Mouse (Mus musculus): ENCODE data around the gene Pi4ka. TPM values are rescaled to one million over a fixed set of nuclear protein-coding genes. Genes with fewer than 3 reads are reported as not detected.

Gene Pi4ka
- polyA plus RNA-seq, 1 experiment from 2014 or later, result 29.9 TPM

- Histone ChIP-seq H3K36me3 (replicated peaks; ENCODE audit: control insufficient read depth, insufficient read depth, low read depth, low read length) (no peaks in the 10 kb centered on the region; the same call in 1 of the 2 replicates), H3K27ac (replicated peaks; ENCODE audit: low read depth, low read length) (no peak overlapping the region), H3K4me3 (ENCODE audit: low read depth, low read length) (no peak overlapping the region), H3K9ac (replicated peaks; ENCODE audit: low read length) (no peak overlapping the region), H3K4me1 (ENCODE audit: control insufficient read depth, insufficient read depth, low read length) (no peaks in the 10 kb centered on the region; the same call in 1 of the 2 replicates), H3K9me3 (replicated peaks; ENCODE audit: control insufficient read depth, low read length) (no peaks in the 10 kb centered on the region), H3K4me2 (ENCODE audit: low read depth, low read length) (no peak overlapping the region), H3K27me3 (ENCODE audit: control insufficient read depth, insufficient read depth, low read length) (no peaks in the 10 kb centered on the region)
- DNase-seq (ENCODE audit: low spot score), result no peak
- 68% methylated on average over 3 of the region's 3 CpGs for WGBS
- no peak for ATAC-seq (replicated peaks; ENCODE audit: insufficient number of reproducible peaks, low FRiP score, low TSS enrichment, low read depth)
Observed at GRCm38 (mm10) chr16:17252086-17252726, 153.9 kb downstream of the Pi4ka start.

GRCm38 (mm10) chr16:17251539-17251938, 154.6 kb downstream of the Pi4ka start:
- WGBS, result 81% methylated on average over 3 of the region's 3 CpGs
- ATAC-seq (replicated peaks; ENCODE audit: insufficient number of reproducible peaks, low FRiP score, low TSS enrichment, low read depth) (no peak), DNase-seq (ENCODE audit: low spot score) (no peak)
- H3K4me2 ChIP-seq (ENCODE audit: low read depth, low read length), result no peak overlapping the region
- H3K36me3 ChIP-seq (replicated peaks; ENCODE audit: control insufficient read depth, insufficient read depth, low read depth, low read length), result no peaks in the 10 kb centered on the region; the same call in 1 of the 2 replicates
- H3K9ac ChIP-seq (replicated peaks; ENCODE audit: low read length), result no peak overlapping the region
- no peak overlapping the region for H3K27ac ChIP-seq (replicated peaks; ENCODE audit: low read depth, low read length)
- H3K4me1 ChIP-seq (ENCODE audit: control insufficient read depth, insufficient read depth, low read length), result no peaks in the 10 kb centered on the region; the same call in 1 of the 2 replicates
- H3K9me3 ChIP-seq (replicated peaks; ENCODE audit: control insufficient read depth, low read length), result no peaks in the 10 kb centered on the region
- H3K4me3 ChIP-seq (ENCODE audit: low read depth, low read length), result no peak overlapping the region
- no peaks in the 10 kb centered on the region for H3K27me3 ChIP-seq (ENCODE audit: control insufficient read depth, insufficient read depth, low read length)

- WGBS, result 65% methylated on average over 6 of the region's 6 CpGs
- no peaks in the 10 kb centered on the region for H3K9me3 ChIP-seq (replicated peaks; ENCODE audit: control insufficient read depth, low read length)
- no peak overlapping the region for H3K4me3 ChIP-seq (ENCODE audit: low read depth, low read length)
- H3K27ac ChIP-seq (replicated peaks; ENCODE audit: low read depth, low read length), result no peak overlapping the region
- H3K27me3 ChIP-seq (ENCODE audit: control insufficient read depth, insufficient read depth, low read length), result no peaks in the 10 kb centered on the region
- no peak overlapping the region for H3K9ac ChIP-seq (replicated peaks; ENCODE audit: low read length)
- DNase-seq (ENCODE audit: low spot score), result no peak
- H3K36me3 ChIP-seq (replicated peaks; ENCODE audit: control insufficient read depth, insufficient read depth, low read depth, low read length), result no peaks in the 10 kb centered on the region
- H3K4me1 ChIP-seq (ENCODE audit: control insufficient read depth, insufficient read depth, low read length), result no peaks in the 10 kb centered on the region; the same call in 1 of the 2 replicates
- no peak for ATAC-seq (replicated peaks; ENCODE audit: insufficient number of reproducible peaks, low FRiP score, low TSS enrichment, low read depth)
- no peak overlapping the region for H3K4me2 ChIP-seq (ENCODE audit: low read depth, low read length)
Observed at GRCm38 (mm10) chr16:17249135-17249534, 157.0 kb downstream of the Pi4ka start.

GRCm38 (mm10) chr16:17247727-17248126, 158.4 kb downstream of the Pi4ka start:
- H3K9me3 ChIP-seq (replicated peaks; ENCODE audit: control insufficient read depth, low read length), result no peaks in the 10 kb centered on the region
- 89% methylated on average over 4 of the region's 4 CpGs for WGBS
- no peak for DNase-seq (ENCODE audit: low spot score)
- no peaks in the 10 kb centered on the region for H3K4me1 ChIP-seq (ENCODE audit: control insufficient read depth, insufficient read depth, low read length)
- no peak overlapping the region for H3K4me3 ChIP-seq (ENCODE audit: low read depth, low read length)
- no peak overlapping the region for H3K9ac ChIP-seq (replicated peaks; ENCODE audit: low read length)
- no peaks in the 10 kb centered on the region for H3K27me3 ChIP-seq (ENCODE audit: control insufficient read depth, insufficient read depth, low read length)
- H3K27ac ChIP-seq (replicated peaks; ENCODE audit: low read depth, low read length), result no peak overlapping the region
- no peak overlapping the region for H3K4me2 ChIP-seq (ENCODE audit: low read depth, low read length)
- no peak for ATAC-seq (replicated peaks; ENCODE audit: insufficient number of reproducible peaks, low FRiP score, low TSS enrichment, low read depth)
- H3K36me3 ChIP-seq (replicated peaks; ENCODE audit: control insufficient read depth, insufficient read depth, low read depth, low read length), result no peaks in the 10 kb centered on the region

- H3K27ac ChIP-seq (replicated peaks; ENCODE audit: low read depth, low read length), result no peak overlapping the region
- ATAC-seq (replicated peaks; ENCODE audit: insufficient number of reproducible peaks, low FRiP score, low TSS enrichment, low read depth), result no peak
- WGBS, result 83% methylated on average over 1 of the region's 1 CpGs
Observed at GRCm38 (mm10) chr16:17244996-17245395, 161.1 kb downstream of the Pi4ka start.

GRCm38 (mm10) chr16:17243731-17244130, 162.4 kb downstream of the Pi4ka start:
- H3K27ac ChIP-seq (replicated peaks; ENCODE audit: low read depth, low read length), result no peak overlapping the region

More at GRCm38 (mm10) chr16:17244996-17245395, 161.1 kb downstream of the Pi4ka start:
- no peaks in the 10 kb centered on the region for H3K27me3 ChIP-seq (ENCODE audit: control insufficient read depth, insufficient read depth, low read length)
- H3K9me3 ChIP-seq (replicated peaks; ENCODE audit: control insufficient read depth, low read length), result no peaks in the 10 kb centered on the region
- no peaks in the 10 kb centered on the region for H3K36me3 ChIP-seq (replicated peaks; ENCODE audit: control insufficient read depth, insufficient read depth, low read depth, low read length)
- H3K4me2 ChIP-seq (ENCODE audit: low read depth, low read length), result no peak overlapping the region
- H3K9ac ChIP-seq (replicated peaks; ENCODE audit: low read length), result no peak overlapping the region
- no peaks in the 10 kb centered on the region for H3K4me1 ChIP-seq (ENCODE audit: control insufficient read depth, insufficient read depth, low read length)
- no peak for DNase-seq (ENCODE audit: low spot score)
- H3K4me3 ChIP-seq (ENCODE audit: low read depth, low read length), result no peak overlapping the region

GRCm38 (mm10) chr16:17239409-17239808, 166.7 kb downstream of the Pi4ka start:
- H3K27ac ChIP-seq (replicated peaks; ENCODE audit: low read depth, low read length), result no peak overlapping the region
- H3K27me3 ChIP-seq (ENCODE audit: control insufficient read depth, insufficient read depth, low read length), result no peaks in the 10 kb centered on the region
- no peaks in the 10 kb centered on the region for H3K9me3 ChIP-seq (replicated peaks; ENCODE audit: control insufficient read depth, low read length)
- 84% methylated on average over 2 of the region's 2 CpGs for WGBS
- no peak overlapping the region for H3K9ac ChIP-seq (replicated peaks; ENCODE audit: low read length)
- no peaks in the 10 kb centered on the region; the same call in none of the 2 replicates for H3K4me1 ChIP-seq (ENCODE audit: control insufficient read depth, insufficient read depth, low read length)
- no peaks in the 10 kb centered on the region for H3K36me3 ChIP-seq (replicated peaks; ENCODE audit: control insufficient read depth, insufficient read depth, low read depth, low read length)
- H3K4me2 ChIP-seq (ENCODE audit: low read depth, low read length), result no peak overlapping the region
- ATAC-seq (replicated peaks; ENCODE audit: insufficient number of reproducible peaks, low FRiP score, low TSS enrichment, low read depth) (no peak), DNase-seq (ENCODE audit: low spot score) (no peak)
- no peak overlapping the region for H3K4me3 ChIP-seq (ENCODE audit: low read depth, low read length)

More at GRCm38 (mm10) chr16:17243731-17244130, 162.4 kb downstream of the Pi4ka start:
- Histone ChIP-seq H3K4me3 (ENCODE audit: low read depth, low read length) (no peak overlapping the region), H3K9me3 (replicated peaks; ENCODE audit: control insufficient read depth, low read length) (no peaks in the 10 kb centered on the region), H3K4me1 (ENCODE audit: control insufficient read depth, insufficient read depth, low read length) (no peaks in the 10 kb centered on the region), H3K9ac (replicated peaks; ENCODE audit: low read length) (no peak overlapping the region), H3K36me3 (replicated peaks; ENCODE audit: control insufficient read depth, insufficient read depth, low read depth, low read length) (no peaks in the 10 kb centered on the region), H3K27me3 (ENCODE audit: control insufficient read depth, insufficient read depth, low read length) (no peaks in the 10 kb centered on the region), H3K4me2 (ENCODE audit: low read depth, low read length) (no peak overlapping the region)
- WGBS, result 71% methylated on average over 1 of the region's 1 CpGs
- DNase-seq (ENCODE audit: low spot score), result no peak
- ATAC-seq (replicated peaks; ENCODE audit: insufficient number of reproducible peaks, low FRiP score, low TSS enrichment, low read depth), result no peak

GRCm38 (mm10) chr16:17237634-17238033, 168.5 kb downstream of the Pi4ka start:
- Histone ChIP-seq H3K4me1 (ENCODE audit: control insufficient read depth, insufficient read depth, low read length) (no peaks in the 10 kb centered on the region; the same call in none of the 2 replicates), H3K9ac (replicated peaks; ENCODE audit: low read length) (no peak overlapping the region), H3K9me3 (replicated peaks; ENCODE audit: control insufficient read depth, low read length) (no peaks in the 10 kb centered on the region), H3K27me3 (ENCODE audit: control insufficient read depth, insufficient read depth, low read length) (no peaks in the 10 kb centered on the region), H3K27ac (replicated peaks; ENCODE audit: low read depth, low read length) (no peak overlapping the region), H3K4me3 (ENCODE audit: low read depth, low read length) (no peak overlapping the region), H3K4me2 (ENCODE audit: low read depth, low read length) (no peak overlapping the region), H3K36me3 (replicated peaks; ENCODE audit: control insufficient read depth, insufficient read depth, low read depth, low read length) (no peaks in the 10 kb centered on the region)
- no peak for ATAC-seq (replicated peaks; ENCODE audit: insufficient number of reproducible peaks, low FRiP score, low TSS enrichment, low read depth)
- no peak for DNase-seq (ENCODE audit: low spot score)
- 89% methylated on average over 3 of the region's 3 CpGs for WGBS

All from embryonic facial prominence, embryonic 11.5 days (tissue).